Mouse (Mus musculus) CD4-positive helper T cell, adult 2 months (primary cell): ENCODE results near the gene Olfr819.
"Not testable (repeated sequence)": the region's sequence is repeated elsewhere in the genome, so short reads cannot be mapped to it uniquely, and the experiment has no call there.

Source experiments
- DNase-seq: peaks from one replicate; pipeline ENCODE4 v3.0.0-alpha.2; 2012; ENCODE audit warnings: low read depth, missing footprints, low spot score

The Olfr819 gene

DNA sequence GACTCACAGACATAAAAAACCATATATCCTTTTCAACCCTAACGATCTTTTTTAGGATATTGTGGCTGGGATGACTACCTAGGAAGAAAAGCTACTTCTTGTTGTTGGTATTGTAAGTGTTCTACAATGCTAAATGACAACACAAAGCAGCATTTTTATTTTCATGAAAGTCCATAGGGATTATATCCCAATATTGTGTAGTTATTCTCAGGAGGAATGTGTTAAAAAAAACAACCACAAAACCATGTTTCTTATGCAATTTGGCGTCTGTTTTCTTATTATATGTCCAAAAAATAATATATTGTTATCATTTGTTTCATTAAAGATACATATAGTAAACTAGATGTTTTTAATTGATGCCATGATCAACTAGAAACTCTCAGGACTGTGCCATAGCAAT lies at the start of gene Olfr819:
TSS of gene Olfr819 (minus strand) at position 101 of the 400 bp plus-strand sequence.
- DNase-seq = not testable (repeated sequence)

DNA sequence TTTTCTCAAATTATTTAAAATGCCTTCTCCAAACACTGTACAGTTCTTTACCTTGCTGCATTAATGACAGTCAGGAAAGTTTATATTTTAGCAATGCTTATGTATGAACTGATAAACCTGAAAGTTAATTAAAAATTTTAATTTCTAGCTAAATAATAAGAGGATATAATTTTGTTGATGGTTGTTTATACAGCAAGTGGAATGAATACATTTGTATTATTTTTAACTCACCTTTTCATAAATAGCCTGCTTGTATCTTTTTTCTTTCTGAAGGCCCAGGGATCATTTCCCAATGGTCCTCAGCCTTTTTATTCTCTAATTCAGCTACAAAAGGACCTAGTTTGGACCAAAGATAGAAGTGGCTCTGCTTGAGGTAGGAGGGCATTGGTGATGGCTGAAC lies 45.3 kb upstream of the Olfr819 start, which contains the start of gene Olfr820:
TSS of gene Olfr820 (plus strand) at position 301 of the 400 bp plus-strand sequence.
- no peak for DNase-seq

DNA sequence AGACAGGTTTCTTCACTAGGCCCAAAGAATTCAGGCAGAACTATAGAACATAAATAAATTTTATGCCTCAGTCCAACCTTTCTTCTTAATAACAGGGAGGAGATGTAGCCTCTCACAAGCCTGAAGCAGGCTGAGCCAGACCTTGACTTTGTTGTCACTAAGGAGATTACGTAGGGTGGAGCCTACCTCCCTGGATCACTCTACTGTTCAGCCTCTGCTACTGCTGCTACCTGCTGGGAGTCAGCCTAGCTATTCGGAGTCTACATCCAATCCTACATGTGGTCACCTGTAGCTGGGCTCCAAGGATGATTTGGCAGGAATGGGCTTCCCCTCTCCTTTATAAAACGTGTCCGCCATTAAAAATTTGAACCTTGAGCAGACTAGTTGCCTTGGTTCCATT lies 38.3 kb upstream of the Olfr819 start:
- not testable (repeated sequence) for DNase-seq

DNA sequence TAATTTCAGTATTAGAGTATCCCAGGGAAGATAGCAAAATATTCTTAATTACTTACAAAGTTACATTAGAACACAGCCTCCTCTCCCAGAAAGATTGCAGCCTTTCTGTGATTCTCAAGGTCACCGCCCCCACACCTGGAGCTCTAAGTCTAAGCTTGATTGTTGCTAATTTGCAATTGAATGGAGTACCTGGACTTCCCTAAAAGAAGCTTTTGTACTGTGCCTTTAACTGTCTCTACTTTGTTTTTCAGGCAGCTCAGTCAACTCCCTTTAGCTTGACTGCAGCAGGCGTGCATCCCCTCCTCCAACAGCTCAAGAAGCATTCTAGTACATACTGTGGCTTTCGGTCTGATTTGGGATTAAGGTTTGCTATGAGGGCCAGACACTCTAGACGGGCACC lies 37.0 kb upstream of the Olfr819 start:
- DNase-seq = not testable (repeated sequence)

DNA sequence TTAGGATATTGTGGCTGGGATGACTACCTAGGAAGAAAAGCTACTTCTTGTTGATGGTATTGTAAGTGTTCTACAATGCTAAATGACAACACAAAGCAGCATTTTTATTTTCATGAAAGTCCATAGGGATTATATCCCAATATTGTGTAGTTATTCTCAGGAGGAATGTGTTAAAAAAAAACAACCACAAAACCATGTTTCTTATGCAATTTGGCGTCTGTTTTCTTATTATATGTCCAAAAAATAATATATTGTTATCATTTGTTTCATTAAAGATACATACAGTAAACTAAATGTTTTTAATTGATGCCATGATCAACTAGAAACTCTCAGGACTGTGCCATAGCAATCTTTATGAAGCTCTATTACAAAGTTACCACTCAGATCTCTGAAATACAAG lies 17.9 kb upstream of the Olfr819 start, which contains the start of gene Gm10310:
TSS of gene Gm10310 (minus strand) at position 101 of the 400 bp plus-strand sequence.
- DNase-seq = not testable (repeated sequence)

DNA sequence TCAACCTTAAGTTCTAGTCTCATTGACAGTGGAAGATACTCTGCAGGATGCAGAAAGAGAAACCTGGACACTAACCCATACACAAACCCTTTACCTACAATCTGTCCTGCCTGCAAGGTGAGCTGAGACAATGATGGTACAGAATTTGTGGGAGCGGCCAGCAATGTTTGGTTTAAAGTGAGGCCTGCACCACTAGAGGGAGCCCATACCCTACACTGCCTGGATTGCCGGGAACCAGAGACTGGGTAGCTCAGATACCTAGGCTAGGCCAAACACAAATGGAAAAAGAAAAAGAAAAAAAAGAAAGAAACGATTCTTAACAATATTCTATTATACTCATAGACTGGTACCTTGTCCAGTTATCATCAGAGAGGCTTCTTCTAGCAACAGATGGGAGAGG lies 14.8 kb upstream of the Olfr819 start:
- not testable (repeated sequence) for DNase-seq

DNA sequence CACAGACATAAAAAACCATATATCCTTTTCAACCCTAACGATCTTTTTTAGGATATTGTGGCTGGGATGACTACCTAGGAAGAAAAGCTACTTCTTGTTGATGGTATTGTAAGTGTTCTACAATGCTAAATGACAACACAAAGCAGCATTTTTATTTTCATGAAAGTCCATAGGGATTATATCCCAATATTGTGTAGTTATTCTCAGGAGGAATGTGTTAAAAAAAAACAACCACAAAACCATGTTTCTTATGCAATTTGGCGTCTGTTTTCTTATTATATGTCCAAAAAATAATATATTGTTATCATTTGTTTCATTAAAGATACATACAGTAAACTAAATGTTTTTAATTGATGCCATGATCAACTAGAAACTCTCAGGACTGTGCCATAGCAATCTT lies 9.0 kb upstream of the Olfr819 start, which contains the start of gene Olfr247:
TSS of gene Olfr247 (minus strand) at position 101 of the 400 bp plus-strand sequence.
- DNase-seq = not testable (repeated sequence)

DNA sequence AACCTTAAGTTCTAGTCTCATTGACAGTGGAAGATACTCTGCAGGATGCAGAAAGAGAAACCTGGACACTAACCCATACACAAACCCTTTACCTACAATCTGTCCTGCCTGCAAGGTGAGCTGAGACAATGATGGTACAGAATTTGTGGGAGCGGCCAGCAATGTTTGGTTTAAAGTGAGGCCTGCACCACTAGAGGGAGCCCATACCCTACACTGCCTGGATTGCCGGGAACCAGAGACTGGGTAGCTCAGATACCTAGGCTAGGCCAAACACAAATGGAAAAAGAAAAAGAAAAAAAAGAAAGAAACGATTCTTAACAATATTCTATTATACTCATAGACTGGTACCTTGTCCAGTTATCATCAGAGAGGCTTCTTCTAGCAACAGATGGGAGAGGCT lies 5.9 kb upstream of the Olfr819 start:
- not testable (repeated sequence) for DNase-seq

DNA sequence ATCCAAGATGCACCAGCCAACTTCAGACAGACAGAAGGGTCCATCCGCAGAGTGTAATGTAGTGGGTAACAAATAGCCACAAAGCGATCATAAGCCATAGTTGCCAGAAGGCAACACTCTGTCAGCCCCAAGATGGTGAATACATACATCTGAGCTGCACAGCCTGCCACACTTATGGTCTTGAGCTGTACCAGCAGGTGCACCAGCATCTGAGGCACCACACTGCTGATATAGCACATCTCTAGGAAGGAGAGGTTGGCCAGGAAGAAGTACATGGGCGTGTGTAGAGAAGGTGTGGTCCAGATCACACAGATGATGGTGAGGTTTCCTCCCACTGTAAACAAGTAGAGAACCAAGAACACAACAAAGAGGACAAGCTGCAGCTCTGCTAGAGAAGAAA lies 834 bp downstream of the Olfr819 start:
- not testable (repeated sequence) for DNase-seq

DNA sequence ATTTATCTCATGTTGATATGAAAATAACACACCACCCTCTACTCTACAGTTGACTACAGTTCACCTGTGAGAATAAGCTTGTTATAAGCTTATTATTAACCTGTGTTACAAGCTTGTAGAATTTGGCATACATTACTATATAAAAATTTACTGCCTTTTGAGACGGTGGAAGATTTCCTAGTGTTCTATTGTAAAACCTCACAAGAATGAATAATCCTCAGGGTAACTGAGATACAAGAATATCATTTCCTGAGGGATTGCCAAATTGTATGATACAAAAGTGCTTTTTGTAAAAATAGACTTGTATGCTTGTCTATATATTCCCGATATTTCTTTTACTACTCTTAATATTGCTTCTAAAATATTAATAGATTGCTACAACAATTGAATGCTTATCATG lies 18.1 kb downstream of the Olfr819 start, which contains the start of gene Olfr818:
TSS of gene Olfr818 (minus strand) at position 101 of the 400 bp plus-strand sequence.
- DNase-seq = no peak

DNA sequence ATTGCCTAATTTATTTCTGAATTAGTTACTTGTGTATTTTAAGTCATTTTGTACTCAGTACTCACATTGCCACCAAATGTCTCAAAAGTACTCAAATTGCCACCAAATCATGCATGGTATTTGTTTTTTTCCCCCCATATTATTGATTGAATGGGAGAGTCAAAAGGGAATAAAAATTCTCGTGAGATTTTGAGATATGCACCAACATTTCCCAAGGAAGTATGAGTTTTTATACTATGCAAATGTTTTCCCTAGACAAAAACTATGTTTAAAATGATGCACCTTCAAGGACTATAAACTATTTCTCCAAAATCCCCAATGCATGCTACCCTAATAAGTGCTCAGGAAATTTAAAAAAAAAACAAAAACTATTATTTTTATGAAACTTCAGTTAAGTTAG lies 51.6 kb downstream of the Olfr819 start, which contains the start of gene Olfr816:
TSS of gene Olfr816 (minus strand) at position 101 of the 400 bp plus-strand sequence.
- DNase-seq = no peak
